Comparison of ENCODE assay signal across 16 mouse cellular contexts in genomic region chr17:85579350-85579749, GRCm38 (mm10). TPM values are rescaled to one million over a fixed set of nuclear protein-coding genes. Genes with fewer than 3 reads are reported as not detected.
"Had no signal": no experiment of that assay in that cellular context is flagged by ENCODE, and none has a peak within 500 bp of the region (broad histone marks: within the 10 kb centered on the region; RNA-seq: fewer than 3 reads in every experiment).

No protein-coding gene starts in this region.

- H3K27ac ChIP-seq: left cerebral cortex, adult 2 months; limb, embryonic 10.5 days; midbrain, embryonic 12.5 days; neural tube, embryonic 13.5 days had no signal

- H3K4me2 ChIP-seq: midbrain, embryonic 12.5 days; neural tube, embryonic 13.5 days had no signal

- H3K36me3 ChIP-seq: limb, embryonic 10.5 days; midbrain, embryonic 12.5 days; neural tube, embryonic 13.5 days had no signal

- DNase-seq: kidney, postnatal 14 days; lung, adult 18-20 months; right cerebral cortex, postnatal 4 days; spleen, adult 18-20 months; thymus, adult 18-20 months; thymus, postnatal 25 days had no signal

- H3K4me1 ChIP-seq: midbrain, embryonic 12.5 days; neural tube, embryonic 13.5 days had no signal

- H3K4me3 ChIP-seq: left cerebral cortex, adult 2 months; limb, embryonic 10.5 days; midbrain, embryonic 12.5 days; neural tube, embryonic 13.5 days had no signal

- H3K9me3 ChIP-seq: limb, embryonic 10.5 days; midbrain, embryonic 12.5 days; neural tube, embryonic 13.5 days had no signal

- ATAC-seq: midbrain, embryonic 16.5 days had no signal

- H3K9ac ChIP-seq: midbrain, embryonic 12.5 days; neural tube, embryonic 13.5 days had no signal

RNA-seq across cellular contexts. Expression of gene Six3, which starts 34.1 kb away (rescaled TPM):
- total RNA-seq: megakaryocyte-erythroid progenitor cell, adult 5-6 weeks had no signal
- polyA plus RNA-seq: kidney, embryonic 14.5 days; limb, embryonic 10.5 days; lung, embryonic 16.5 days; neural tube, embryonic 13.5 days; stomach, embryonic 14.5 days; urinary bladder, adult 2 months had no signal
